Mouse (Mus musculus) G1E (cell line): ENCODE measurements around the gene Cdk14. TPM values are rescaled to one million over a fixed set of nuclear protein-coding genes. Genes with fewer than 3 reads are reported as not detected.
"Not testable (repeated sequence)": the region's sequence is repeated elsewhere in the genome, so short reads cannot be mapped to it uniquely, and the experiment has no call there.

Experiments
- ATAC-seq: 2 replicates; pipeline ENCODE4 v1.8.0; 2016; ENCODE audit warnings: mild to moderate bottlenecking; ENCODE audit not compliant: insufficient number of reproducible peaks, poor library complexity, low FRiP score, severe bottlenecking; ENCODE audit errors: extremely low read depth
- DNase-seq: peaks from one replicate; pipeline ENCODE4 v3.0.0; 2012; ENCODE audit warnings: low spot score
- H3K27me3 ChIP-seq: 2 replicates; pipeline ENCODE4 v1.6.1; 2012; ENCODE audit warnings: mild to moderate bottlenecking, low read length, inconsistent platforms; ENCODE audit not compliant: insufficient read depth
- H3K36me3 ChIP-seq: replicated peaks from 2 replicates; pipeline ENCODE3; 2012; ENCODE audit warnings: mild to moderate bottlenecking, inconsistent platforms
- H3K4me1 ChIP-seq: 2 replicates; pipeline ENCODE4 v1.6.1; 2012; ENCODE audit warnings: low read depth, low read length, inconsistent platforms, mixed read lengths; ENCODE audit not compliant: insufficient read depth
- H3K4me3 ChIP-seq: 2 replicates; pipeline ENCODE4 v1.5.1; 2012; ENCODE audit warnings: low read depth, mild to moderate bottlenecking, inconsistent platforms, low read length, moderate library complexity, mixed read lengths
- H3K9me3 ChIP-seq: replicated peaks from 2 replicates; pipeline ENCODE4 v1.6.1; 2012; ENCODE audit warnings: inconsistent platforms
- CTCF ChIP-seq: IDR thresholded peaks from 2 replicates; pipeline ENCODE4 v1.5.1; 2012; ENCODE audit warnings: low read depth, low read length, inconsistent platforms, mixed read lengths
- GATA1 ChIP-seq: IDR thresholded peaks from 2 replicates; pipeline ENCODE4 v1.6.1; 2012; ENCODE audit warnings: borderline replicate concordance, low read length, inconsistent platforms, mixed read lengths
- GATA2 ChIP-seq: IDR thresholded peaks from 2 replicates; pipeline ENCODE4 v1.6.1; 2012; ENCODE audit warnings: low read depth, low read length, inconsistent platforms, borderline replicate concordance
- POLR2AphosphoS5 ChIP-seq: IDR thresholded peaks from 2 replicates; pipeline ENCODE4 v1.6.1; 2012; ENCODE audit warnings: low read depth, low read length, inconsistent platforms; ENCODE audit not compliant: insufficient replicate concordance
- TAL1 ChIP-seq: conservative IDR thresholded peaks from 2 replicates; pipeline ENCODE4 v1.6.1; 2012; ENCODE audit warnings: low read depth, low read length, inconsistent platforms, mixed read lengths
- polyA plus RNA-seq: library from polyadenylated mRNA; stranded (reverse); fragments of >175 nt; gene quantifications from 2 replicates; pipeline ENCODE4 v1.2.3, GENCODE M21; 2012
- total RNA-seq, 2 experiments: library from RNA; stranded (forward) in 1 of 2; stranded (reverse) in 1 of 2; fragments of 200-1000 nt in 1 of 2; fragments of >200 nt in 1 of 2; fragmentation: Nextera tagmentation in 1 of 2; gene quantifications; 2 replicates each; pipeline ENCODE4 v1.2.3; 2014 to 2017

The Cdk14 gene
- total and polyA plus RNA-seq, 3 experiments = 0.98 TPM; not detected in 2

- DNase-seq (no peak), ATAC-seq (no peak)
- TF ChIP-seq POLR2AphosphoS5 (no peak), CTCF (no peak)
- H3K27me3 ChIP-seq = peaks cover 15% of the 10 kb centered on the region
- H3K4me1 ChIP-seq = no peaks in the 10 kb centered on the region; the same call in 1 of the 2 replicates
- H3K4me3 ChIP-seq = no peak overlapping the region
- no peaks in the 10 kb centered on the region for H3K9me3 ChIP-seq
- no peaks in the 10 kb centered on the region for H3K36me3 ChIP-seq
Measured at GRCm38 (mm10) chr5:5247671-5248070, 172.4 kb downstream of the Cdk14 start.

GRCm38 (mm10) chr5:5246534-5247175 lies 173.5 kb downstream of the Cdk14 start:
- no peak for DNase-seq
- H3K9me3 ChIP-seq = no peaks in the 10 kb centered on the region
- peaks cover 12% of the 10 kb centered on the region for H3K27me3 ChIP-seq
- H3K4me3 ChIP-seq = no peak overlapping the region
- ATAC-seq = no peak
- no peaks in the 10 kb centered on the region for H3K36me3 ChIP-seq
- TF ChIP-seq POLR2AphosphoS5 = no peak
- TF ChIP-seq CTCF = no peak
- no peak for TF ChIP-seq GATA2
- no peaks in the 10 kb centered on the region; the same call in 1 of the 2 replicates for H3K4me1 ChIP-seq

- TF ChIP-seq GATA1 = no peak
- TF ChIP-seq CTCF = no peak
- no peak for TF ChIP-seq POLR2AphosphoS5
- no peak for TF ChIP-seq GATA2
- TF ChIP-seq TAL1 = no peak
Measured at GRCm38 (mm10) chr5:5245182-5245581, 174.9 kb downstream of the Cdk14 start.

GRCm38 (mm10) chr5:5243648-5244047 lies 176.5 kb downstream of the Cdk14 start:
- TF ChIP-seq TAL1 (no peak), GATA2 (no peak), CTCF (no peak), POLR2AphosphoS5 (no peak), GATA1 (no peak)
- H3K4me3 ChIP-seq = no peak overlapping the region
- peaks cover 5% of the 10 kb centered on the region for H3K27me3 ChIP-seq
- DNase-seq = no peak
- no peaks in the 10 kb centered on the region for H3K9me3 ChIP-seq
- H3K36me3 ChIP-seq = no peaks in the 10 kb centered on the region
- no peak for ATAC-seq
- no peaks in the 10 kb centered on the region; the same call in 1 of the 2 replicates for H3K4me1 ChIP-seq

More at GRCm38 (mm10) chr5:5245182-5245581, 174.9 kb downstream of the Cdk14 start:
- no peak for DNase-seq
- H3K4me3 ChIP-seq = no peak overlapping the region
- no peaks in the 10 kb centered on the region for H3K36me3 ChIP-seq
- peaks cover 11% of the 10 kb centered on the region for H3K27me3 ChIP-seq
- no peak for ATAC-seq
- H3K4me1 ChIP-seq = no peaks in the 10 kb centered on the region; the same call in 1 of the 2 replicates
- H3K9me3 ChIP-seq = no peaks in the 10 kb centered on the region

GRCm38 (mm10) chr5:5242704-5243103 lies 177.4 kb downstream of the Cdk14 start:
- H3K9me3 ChIP-seq = no peaks in the 10 kb centered on the region
- peaks cover 3% of the 10 kb centered on the region for H3K27me3 ChIP-seq
- DNase-seq = no peak
- no peaks in the 10 kb centered on the region; the same call in 1 of the 2 replicates for H3K4me1 ChIP-seq
- no peak overlapping the region for H3K4me3 ChIP-seq
- no peak for TF ChIP-seq POLR2AphosphoS5
- TF ChIP-seq GATA1 = no peak
- no peak for TF ChIP-seq TAL1
- TF ChIP-seq GATA2 = no peak
- H3K36me3 ChIP-seq = no peaks in the 10 kb centered on the region
- ATAC-seq = no peak

- H3K27me3 ChIP-seq = peaks cover 5% of the 10 kb centered on the region; the same call in 1 of the 2 replicates
- no peak for TF ChIP-seq CTCF
- TF ChIP-seq GATA1 = no peak
- DNase-seq = no peak
- peaks cover 6% of the 10 kb centered on the region for H3K9me3 ChIP-seq
- no peak overlapping the region for H3K4me3 ChIP-seq
- no peaks in the 10 kb centered on the region for H3K4me1 ChIP-seq
- ATAC-seq = no peak
- H3K36me3 ChIP-seq = no peaks in the 10 kb centered on the region
Measured at GRCm38 (mm10) chr5:5241088-5241487, 179.0 kb downstream of the Cdk14 start.

- no peak for TF ChIP-seq GATA1
- Histone ChIP-seq H3K4me3 (no peak overlapping the region), H3K27me3 (peaks cover 5% of the 10 kb centered on the region; the same call in 1 of the 2 replicates), H3K4me1 (no peaks in the 10 kb centered on the region), H3K36me3 (no peaks in the 10 kb centered on the region), H3K9me3 (peaks cover 6% of the 10 kb centered on the region)
- no peak for ATAC-seq
- no peak for DNase-seq
Measured at GRCm38 (mm10) chr5:5240121-5240520, 180.0 kb downstream of the Cdk14 start.

GRCm38 (mm10) chr5:5234935-5235334 lies 185.2 kb downstream of the Cdk14 start:
- ATAC-seq, H3K4me3 ChIP-seq, H3K36me3 ChIP-seq, H3K4me1 ChIP-seq, H3K27me3 ChIP-seq, H3K9me3 ChIP-seq, DNase-seq: not testable (repeated sequence)
